Mouse (Mus musculus) fat pad, adult 2 months (tissue): ENCODE data around the gene Mtus2.
"Not testable (repeated sequence)": the region's sequence is repeated elsewhere in the genome, so short reads cannot be mapped to it uniquely, and the experiment has no call there.

Source experiments
- DNase-seq: peaks from one replicate; pipeline ENCODE4 v3.0.0-alpha.2; 2011; ENCODE audit warnings: low read depth, low spot score; ENCODE audit errors: extremely low read depth

The Mtus2 gene

GRCm38 (mm10) chr5:148107890-148108289 lies 150.8 kb downstream of the Mtus2 start:
- no peak for DNase-seq

DNA sequence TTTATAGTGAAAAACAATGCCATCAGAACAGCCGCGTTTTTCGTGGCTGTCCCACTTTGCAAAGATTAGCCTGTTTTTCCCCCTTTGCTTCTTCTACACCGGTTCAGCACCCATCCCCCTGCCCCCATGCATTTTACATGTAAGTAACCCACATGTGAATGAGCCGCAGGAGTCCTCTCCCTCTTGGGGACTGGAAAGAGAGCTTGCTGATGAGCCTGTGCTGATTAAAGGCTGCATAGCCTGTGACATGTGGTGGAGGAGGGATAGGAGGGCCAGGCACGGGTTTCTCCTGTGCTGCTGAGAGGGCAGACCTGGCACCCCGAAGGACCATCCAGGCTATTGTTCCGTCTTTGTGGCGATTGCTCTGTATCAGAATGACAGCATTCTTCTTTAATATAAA lies 151.2 kb downstream of the Mtus2 start:
- DNase-seq, result no peak

- DNase-seq, result no peak
Observed at GRCm38 (mm10) chr5:148115207-148115817, 158.2 kb downstream of the Mtus2 start.

- DNase-seq, result no peak
Observed at GRCm38 (mm10) chr5:148124354-148124753, 167.2 kb downstream of the Mtus2 start.

DNA sequence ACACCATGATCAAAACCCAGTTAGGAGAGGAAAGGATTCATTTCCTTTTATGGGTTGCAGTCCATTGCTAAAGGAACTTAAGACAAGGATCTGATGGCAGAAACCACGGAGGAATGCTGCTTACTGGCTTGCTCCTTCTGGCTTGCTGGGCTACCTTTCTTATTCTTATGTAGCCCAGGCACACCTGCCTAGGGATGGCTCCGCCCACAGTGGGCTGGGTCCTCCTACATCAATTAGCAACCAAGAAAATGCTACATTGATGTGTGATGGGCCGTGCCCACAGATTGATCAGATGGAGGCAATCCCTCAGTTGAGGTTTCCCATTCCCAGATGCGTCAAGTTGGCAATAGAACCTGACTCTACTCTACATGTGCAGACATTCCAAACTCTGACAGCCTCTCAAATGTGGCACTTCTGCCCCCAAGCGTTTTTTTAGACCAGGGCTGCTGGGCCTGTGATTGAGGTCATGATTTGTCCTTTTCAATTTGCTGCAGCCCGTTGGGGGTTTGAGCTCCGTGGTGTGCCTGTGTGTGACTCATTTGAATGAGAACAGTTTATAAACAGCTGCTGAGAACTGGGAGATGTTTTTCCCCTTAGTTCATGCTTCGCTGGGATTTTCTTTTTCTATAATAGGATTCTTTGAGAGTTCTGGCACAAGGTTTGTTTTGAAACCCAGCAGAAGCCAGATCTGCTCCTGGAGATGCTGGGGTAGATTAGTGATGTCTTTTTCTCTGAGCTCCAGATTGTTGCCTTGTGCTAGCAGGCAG lies 173.8 kb downstream of the Mtus2 start:
- no peak for DNase-seq

DNA sequence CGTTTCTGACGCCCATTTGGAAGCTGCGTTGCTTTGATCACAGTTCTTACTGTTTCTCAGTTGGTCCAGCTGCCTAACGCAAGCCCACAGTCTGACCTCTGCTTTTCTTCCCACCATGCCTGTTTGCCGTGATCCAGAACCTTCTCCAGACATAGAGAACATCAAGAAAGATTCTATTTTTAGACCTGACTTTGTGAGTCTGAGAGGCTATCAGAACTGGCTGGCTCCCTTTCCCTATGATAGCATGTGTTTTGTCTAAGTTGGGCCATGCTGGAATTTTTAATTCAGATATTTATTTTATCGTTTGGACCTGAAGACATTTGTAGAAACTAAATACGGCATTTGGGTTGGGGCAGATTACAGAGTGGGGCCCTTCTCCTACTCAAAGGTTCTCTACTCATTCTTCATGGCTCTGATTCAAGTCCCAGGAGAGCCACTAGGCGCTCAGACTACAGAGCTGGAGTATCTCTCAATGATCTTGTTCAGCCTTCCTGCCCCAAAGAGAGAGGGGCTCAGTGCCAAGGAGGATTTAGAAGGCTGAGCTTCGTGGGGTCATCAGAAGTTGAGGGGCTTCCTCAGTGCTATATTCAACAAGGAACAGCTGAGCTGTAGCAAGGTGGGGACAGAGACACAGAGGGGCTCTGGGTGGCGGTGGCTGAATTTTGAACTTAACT lies 174.5 kb downstream of the Mtus2 start:
- DNase-seq, result no peak

- no peak for DNase-seq
Observed at GRCm38 (mm10) chr5:148133448-148134060, 176.4 kb downstream of the Mtus2 start.

DNA sequence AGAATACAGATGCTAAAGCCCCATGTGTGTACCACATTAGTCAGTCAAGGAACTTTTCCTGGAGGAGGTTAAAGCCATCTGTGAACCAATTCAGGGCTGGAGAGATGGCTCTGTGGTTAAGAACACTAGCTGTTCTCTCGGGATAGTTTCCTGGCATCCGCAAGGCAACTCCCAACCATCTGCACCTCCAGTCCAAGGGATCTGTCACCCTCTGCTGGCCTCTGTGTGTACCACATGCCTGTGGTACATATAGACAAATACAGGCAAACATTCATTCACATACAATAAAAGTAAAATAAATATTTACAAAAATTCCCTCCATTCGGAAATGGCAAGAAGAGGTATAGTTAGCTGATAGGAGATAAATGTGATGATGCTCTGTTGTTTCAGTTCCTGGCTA lies 184.5 kb downstream of the Mtus2 start:
- DNase-seq, result no peak

GRCm38 (mm10) chr5:148146200-148146823 lies 189.2 kb downstream of the Mtus2 start:
- no peak for DNase-seq

DNA sequence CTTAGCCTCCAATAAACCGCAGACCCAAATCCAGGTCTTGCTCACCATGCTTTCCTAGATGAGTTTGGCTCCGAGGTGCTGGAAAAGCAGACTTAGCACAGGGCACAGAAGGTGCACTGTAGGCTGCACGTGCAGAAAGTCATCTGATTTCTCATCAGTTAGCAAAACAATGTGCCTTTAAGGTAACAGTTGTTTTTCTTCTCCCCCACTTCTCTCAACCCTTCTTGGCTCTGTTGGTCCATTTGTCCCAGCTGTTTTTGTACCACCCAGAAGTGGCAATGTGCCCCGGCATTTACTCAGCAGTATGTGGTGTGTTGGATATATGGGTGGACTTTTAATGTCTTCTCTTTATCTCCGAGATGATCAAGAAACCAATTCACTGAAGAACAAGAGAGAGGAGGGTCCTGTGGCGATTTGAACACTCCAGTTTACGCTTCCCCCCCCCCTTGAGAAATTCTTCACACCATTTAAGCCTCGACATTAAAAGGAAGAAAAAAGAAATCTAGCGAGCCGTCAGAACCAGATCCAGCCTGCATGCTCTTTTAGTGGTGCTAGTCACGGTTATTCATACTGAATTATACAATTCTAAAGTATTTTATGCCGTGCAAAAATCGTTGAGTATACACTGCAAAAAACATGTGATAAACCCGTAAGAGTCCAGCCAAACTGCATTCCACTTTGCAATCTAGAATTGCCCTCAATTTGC lies 194.9 kb downstream of the Mtus2 start:
- DNase-seq, result no peak

DNA sequence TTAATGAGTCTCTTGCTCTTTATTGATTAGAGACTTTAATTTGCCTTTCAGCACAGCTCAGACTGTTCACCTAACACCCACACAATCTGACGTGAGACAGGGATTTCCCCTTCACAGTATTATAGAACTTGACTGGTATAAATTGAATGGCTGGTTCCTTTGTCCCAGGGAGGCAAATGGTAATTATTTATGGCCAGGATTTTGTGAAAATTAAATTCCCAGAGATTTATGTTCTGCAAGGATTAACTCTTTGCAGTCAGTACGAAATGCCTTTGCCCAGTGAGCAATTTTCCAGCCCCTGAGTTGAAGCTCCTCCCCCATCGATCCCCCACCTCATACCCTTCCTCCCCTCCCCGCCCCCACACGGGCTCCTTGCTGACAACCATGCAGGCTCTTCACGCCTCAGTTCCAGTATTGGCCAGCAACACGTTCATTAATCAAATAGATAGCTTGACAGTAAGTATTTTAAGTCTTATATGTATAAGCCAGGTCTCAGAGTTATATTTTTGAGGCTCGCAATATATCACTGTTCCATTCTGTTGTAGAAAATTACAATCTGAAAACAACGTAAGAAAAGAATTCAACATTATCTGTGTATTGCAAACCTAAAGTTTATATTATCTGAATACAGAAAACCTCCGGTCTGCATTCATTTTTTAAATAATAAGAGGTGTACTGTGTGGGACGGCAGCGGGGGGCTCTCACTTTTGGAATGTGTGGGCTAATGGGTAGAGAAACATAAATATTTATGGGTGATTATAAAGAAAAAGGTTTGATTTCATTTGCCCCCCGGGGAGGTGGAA lies 195.7 kb downstream of the Mtus2 start:
- DNase-seq, result no peak

DNA sequence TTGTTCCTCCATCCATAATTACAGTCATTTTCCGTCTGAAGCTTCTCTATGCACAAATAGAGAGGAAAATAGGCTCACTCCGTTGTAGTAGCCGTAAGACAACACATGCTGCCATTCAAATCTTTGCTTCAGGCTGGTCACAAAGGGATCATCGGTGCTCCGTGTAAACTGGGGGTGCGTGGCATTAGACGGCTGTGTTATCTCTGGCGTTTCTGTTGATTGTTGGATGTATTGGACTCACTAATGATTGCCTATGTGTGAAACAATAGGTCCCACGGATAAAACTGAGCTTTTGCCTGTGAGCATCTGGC lies 196.2 kb downstream of the Mtus2 start:
- DNase-seq, result no peak

GRCm38 (mm10) chr5:148154727-148155126 lies 197.6 kb downstream of the Mtus2 start:
- DNase-seq, result no peak

- no peak for DNase-seq
Observed at GRCm38 (mm10) chr5:148159328-148159727, 202.2 kb downstream of the Mtus2 start.

GRCm38 (mm10) chr5:148160529-148161154 lies 203.5 kb downstream of the Mtus2 start:
- no peak for DNase-seq

GRCm38 (mm10) chr5:148165111-148165510 lies 208.0 kb downstream of the Mtus2 start:
- no peak for DNase-seq

DNA sequence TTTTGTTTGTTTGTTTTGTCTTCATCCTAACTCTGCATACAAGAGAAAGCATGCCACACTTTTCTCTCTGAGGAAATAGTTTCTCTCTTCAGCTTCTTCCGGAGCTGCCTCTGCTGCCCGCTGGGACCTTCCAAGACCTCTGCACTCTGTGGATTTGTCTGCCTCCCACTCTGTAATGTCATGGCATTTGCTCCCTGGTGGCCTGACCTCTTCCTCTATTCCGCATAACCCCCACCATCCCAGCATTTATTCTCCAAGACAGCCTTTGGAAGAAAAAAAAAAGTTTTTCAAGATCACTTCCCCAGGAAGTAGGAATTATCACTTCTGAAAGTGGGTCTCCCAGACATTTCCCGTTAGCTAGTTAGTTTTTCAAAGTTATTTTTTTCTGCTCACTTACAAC lies 218.0 kb downstream of the Mtus2 start:
- no peak for DNase-seq

GRCm38 (mm10) chr5:148175742-148176426 lies 218.8 kb downstream of the Mtus2 start:
- DNase-seq, result no peak

GRCm38 (mm10) chr5:148176539-148176938 lies 219.4 kb downstream of the Mtus2 start:
- not testable (repeated sequence) for DNase-seq
